Mouse (Mus musculus): ENCODE data around the gene Actn3.
"Not testable (repeated sequence)": the region's sequence is repeated elsewhere in the genome, so short reads cannot be mapped to it uniquely, and the experiment has no call there.

The Actn3 gene

DNA sequence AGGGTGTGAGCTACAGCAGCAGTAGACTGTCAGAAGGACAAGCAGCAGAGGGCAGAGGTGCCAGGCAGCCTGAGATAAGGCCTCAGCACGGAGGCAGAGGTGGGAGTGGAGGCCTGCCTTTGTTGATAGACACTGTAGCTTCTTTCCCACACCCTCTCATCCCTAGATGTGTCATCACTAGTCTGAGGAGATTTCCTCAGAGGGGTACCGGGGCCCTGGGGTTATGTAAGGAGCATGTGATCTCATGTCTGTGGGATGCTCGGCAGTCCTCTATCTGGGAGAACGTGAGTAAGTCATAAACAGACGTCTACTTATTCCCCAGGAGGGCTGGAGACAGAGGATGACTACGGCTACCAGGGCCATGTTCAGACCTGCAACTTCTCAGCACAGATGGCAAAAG is 18.6 kb downstream of the Actn3 start:
- no peak for DNase-seq (ENCODE audit: low spot score)

DNA sequence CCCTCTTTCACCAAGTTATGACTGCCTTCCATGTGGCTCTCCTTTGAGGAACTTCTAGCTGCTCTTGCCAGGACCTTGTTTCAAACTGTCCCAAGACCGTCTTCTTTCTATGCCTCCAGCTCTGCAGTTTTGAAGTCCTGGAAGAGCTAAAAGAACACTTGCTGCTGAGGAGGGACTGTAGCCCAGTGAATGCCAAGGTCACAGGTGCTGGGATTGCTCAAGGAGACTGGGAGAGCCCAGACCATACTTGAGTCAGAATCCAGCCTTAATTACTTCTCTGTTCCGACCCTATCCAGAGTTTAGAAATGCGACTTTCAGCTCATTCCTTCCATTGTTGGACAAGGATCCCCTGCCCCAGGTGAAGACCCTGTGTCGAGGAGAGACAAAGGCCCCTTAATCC is 21.8 kb downstream of the Actn3 start:
- no peak for DNase-seq (ENCODE audit: low spot score)

DNA sequence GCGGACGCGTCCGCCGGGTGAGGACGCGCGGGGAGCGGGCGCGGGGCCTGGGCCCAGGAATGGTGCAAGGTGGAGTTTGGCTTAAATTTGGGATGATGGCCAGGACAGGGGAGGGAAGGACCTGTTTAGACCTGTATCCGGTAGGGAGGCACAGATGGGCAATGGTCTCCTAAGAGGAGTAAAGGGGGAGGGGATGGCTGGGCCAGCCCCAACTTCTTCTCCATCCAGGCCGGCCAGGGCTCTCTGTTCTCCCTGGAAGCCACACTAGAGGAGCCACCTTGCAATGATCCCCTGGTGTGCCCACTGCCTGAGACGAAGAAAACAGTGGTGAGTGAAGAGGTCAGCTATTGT is 22.3 kb downstream of the Actn3 start:
- no peak for DNase-seq (ENCODE audit: low spot score)

DNA sequence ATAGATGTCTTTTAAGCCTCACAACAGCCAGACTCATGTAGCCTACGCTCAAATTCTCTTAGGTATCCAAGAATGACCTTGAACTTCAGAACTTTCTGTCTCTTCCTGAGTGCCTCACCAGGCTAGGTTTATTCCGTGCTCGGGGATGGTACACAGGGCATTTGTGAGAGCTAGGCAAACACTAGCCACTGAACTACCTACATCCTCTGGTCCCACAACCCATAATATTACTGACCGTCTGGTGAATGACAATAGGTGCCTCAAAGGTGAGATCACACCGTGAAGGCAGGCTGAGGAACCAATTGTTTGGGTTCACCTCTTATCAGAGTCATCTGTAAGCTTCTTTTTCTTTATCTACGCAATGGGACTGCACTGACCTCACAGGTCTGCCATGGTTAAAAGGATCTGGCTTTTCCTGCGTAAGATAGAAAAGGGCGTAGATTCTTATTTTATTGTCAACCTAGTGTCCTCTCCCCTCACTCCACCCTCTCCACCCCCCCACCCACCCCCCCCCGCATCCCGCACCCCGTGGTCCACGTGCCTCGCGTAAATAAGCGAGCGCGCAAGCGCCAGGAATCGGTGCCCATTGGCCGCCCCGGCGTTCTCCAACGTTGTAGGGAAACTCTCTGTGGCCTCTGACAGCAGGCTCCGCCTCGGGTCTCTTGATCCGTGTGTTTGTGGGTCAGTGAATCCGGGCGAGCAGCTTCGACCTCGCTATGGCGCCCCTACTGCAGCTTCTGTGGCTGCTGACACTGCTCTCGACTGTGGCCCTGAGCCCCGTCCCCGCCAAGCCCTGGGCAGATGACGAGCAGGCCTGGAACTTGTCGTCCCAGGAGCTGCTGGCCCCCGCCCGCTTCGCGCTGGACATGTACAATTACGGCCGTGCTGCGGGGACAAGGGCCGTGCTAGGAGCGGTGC is 22.9 kb downstream of the Actn3 start, which contains the start of gene Ctsf:
TSS of gene Ctsf (plus strand) at position 579 of the 918 bp plus-strand sequence.
- DNase-seq (ENCODE audit: low spot score) = peak; percentile 85

DNA sequence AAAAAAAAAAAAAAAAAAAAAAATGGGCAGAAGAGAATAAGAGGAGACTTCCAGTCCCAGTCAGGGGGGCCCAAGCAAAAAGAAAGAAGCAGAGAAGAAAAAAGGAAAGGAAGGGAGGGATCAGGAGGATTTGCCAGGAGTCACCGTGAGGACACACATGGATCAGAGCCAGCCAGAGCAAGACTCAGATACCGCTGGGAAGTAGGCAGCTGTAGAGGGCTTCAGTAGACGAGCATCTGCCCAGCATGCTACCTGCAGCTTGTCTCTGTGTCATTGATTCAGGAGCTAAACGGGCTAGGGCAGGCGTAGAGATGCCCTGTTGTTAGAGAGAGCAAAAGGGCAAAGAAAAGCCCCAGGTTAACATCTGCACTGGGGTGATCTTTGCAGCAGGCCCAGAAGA is 27.4 kb downstream of the Actn3 start:
- DNase-seq (ENCODE audit: low spot score) = no peak

DNA sequence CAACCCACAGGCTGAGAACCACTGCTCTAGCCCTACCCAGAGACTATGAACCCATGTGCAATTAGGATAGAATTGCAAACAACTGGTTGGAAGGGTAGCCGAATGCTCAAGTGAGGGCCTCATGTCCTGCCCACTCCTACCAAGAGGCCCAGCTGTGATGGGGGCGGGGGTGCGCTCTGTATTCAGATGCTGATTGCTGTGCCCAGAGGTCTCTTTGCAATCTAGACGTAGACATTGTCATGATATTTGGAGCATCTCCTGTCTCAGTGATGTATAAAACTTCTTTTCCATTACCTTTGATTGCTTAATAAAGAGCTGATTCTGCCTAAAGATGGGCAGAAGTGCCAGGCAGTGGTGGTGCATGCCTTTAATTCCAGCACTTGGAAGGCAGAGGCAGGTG is 27.9 kb downstream of the Actn3 start:
- DNase-seq (ENCODE audit: low spot score) = no peak

DNA sequence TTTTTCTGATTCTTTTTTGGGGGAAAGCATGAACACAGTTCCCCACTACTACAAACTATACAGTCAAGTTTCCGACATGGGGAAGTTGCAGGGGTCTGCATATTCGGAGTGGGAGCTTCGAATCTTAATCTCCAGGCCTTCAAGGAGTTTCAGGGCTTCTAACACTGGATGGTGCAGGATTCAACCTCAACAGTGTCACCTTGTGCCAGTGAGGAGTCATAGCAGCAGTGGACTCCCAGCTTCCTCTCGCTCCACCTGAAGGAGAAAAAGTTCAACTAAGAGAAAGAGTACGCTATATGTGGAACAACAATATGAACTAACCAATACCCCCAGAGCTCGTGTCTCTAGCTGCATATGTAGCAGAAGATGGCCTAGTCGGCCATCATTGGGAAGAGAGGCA is 30.2 kb downstream of the Actn3 start:
- no peak for DNase-seq (ENCODE audit: low spot score)

DNA sequence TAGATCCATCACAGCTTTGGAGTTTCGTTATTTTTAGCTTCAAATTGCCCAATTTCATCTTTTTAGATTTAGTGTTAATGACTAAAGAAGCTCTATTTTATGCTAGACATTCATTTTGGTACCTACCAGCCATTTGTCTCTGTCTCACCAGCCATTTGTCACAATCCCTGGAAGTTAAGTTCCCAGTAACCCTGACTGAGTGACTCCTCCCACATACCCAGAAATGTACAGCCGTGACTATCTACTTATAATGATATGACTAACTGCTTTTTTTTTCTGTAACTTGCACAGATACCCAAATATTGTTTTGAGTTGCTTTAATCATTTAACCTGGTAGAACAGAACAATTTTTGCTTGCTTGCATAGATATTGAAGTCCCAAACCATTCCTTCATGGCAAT is 31.9 kb downstream of the Actn3 start:
- DNase-seq (ENCODE audit: low spot score) = no peak

DNA sequence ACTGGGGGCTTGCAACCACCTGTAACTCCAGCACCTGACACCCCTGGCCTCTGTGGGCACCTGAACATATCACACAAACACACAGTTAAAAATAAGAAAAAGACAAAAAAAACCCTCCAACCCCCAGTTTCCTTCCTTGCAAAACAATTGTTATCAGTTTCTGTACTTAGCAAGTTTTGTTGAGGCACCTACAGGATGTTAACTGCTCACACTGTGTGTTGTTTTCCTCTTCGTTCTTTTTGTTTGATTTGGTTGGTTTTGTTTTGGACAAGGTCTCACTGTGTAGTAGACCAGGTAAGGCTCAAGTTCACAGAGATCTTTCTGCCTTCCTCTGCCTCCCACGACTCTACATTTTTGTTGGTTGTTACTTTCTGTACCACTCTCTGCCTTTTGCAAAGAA is 35.1 kb downstream of the Actn3 start:
- DNase-seq (ENCODE audit: low spot score) = no peak

DNA sequence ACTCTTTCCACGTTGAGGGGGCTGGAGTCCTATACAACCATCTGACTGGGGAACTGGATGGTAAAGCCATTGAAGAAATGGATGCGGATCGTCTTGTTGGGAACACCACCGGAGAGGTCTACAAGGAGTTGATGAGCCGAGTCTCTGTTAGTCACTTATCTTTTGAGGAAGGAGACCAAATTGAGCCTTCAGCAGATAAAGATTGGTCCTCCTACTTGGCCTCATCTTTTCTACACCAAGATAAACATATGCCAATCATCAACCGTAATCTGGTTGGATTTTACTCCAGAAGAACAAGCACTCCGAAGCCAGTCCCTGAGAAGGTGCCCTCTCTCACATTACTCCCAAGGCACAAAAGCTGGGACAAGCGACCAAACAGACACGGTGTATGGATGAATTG is 36.9 kb downstream of the Actn3 start:
- DNase-seq (ENCODE audit: low spot score) = no peak

DNA sequence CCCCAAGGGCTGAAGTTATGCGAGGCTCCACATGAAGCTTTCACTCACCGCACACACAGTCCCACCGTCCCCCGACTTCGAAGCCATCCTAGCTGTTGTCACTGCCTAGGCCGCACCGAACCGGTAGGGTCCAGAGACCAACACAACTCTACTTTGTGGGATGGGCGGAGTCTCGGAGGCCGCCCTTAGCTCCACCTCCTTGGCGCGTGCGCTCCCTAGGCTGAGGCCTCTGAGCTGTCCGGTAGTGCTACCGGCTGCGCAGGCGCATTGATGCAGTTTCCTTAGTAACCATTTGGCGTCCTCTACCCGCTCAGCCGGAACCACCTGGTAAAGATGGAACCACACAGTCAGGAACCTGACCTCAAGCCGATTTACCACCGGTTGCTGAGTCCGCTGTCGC is 38.6 kb downstream of the Actn3 start, which contains the start of the genes Ccs and Ccdc87:
TSS of gene Ccs (minus strand) at position 184 of the 400 bp plus-strand sequence.
TSS of gene Ccdc87 (plus strand) at position 218 of the 400 bp plus-strand sequence.
- peak; percentile 95 for DNase-seq (ENCODE audit: low spot score)

DNA sequence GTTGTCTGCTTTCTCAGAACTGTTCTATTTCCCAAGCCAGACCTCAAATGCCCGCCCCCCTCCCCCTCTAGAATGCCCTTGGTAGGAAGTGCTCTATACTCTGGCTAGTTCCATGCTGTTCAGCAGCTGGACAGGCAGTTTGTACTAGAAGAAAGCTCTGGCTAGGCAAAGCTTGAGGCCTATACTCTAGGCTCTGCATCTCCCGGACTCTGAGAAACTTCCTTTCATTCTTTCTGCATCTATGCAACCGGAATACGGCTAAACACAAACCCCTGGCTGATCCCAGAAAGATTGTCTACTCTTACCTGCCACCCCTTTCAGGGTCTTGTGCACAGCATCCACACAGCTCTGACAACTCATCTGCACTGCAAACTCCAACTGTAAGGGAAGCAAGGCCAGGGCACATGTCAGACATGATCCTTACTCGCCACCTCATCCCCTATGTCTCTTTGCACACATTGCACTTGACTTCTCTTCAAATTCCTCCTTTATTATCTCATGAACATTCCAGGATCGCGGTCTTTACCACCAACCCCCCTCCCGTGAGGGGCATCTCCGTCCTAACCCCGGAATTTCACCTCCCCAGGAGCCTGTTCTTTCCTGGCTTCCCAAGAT is 39.1 kb downstream of the Actn3 start:
- no peak for DNase-seq (ENCODE audit: low spot score)

DNA sequence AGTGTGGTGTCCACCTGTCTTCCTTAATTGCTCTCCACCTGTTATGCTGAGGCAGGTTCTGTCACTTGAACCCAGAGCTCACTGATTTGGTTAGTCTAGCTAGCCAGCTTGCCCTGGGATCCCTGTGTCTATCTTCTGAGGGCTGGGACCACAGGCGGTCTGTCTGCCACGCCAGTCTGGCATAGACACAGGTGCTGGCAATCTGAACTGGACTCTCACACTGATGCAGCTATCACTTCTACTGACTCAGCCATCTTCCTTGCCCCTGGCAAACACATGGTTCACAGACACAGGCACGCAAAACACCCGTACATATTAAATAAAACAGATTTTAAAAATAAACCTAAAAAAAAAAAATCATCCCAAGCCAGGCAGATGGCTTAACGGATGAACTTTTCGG is 40.7 kb downstream of the Actn3 start:
- no peak for DNase-seq (ENCODE audit: low spot score)

DNA sequence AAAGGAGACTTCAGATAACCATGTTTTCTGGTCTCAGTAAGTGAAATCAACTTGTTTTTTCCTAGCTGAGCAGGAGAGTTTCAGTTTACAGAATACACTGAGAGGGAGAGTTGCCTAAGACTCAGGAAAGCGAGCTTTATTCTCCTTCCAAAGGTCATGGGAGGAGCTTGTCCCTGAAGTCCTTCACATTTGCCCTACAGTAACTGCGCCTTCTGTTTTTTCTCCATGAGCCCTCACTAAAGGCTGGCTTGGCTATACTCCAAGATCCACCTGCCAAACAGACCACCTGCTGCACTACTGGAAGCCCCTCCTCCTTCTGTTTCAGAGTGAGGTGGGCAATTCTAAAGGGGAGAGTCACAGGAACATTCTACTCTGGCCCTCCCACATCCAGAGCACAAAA is 41.6 kb downstream of the Actn3 start:
- no peak for DNase-seq (ENCODE audit: low spot score)

DNA sequence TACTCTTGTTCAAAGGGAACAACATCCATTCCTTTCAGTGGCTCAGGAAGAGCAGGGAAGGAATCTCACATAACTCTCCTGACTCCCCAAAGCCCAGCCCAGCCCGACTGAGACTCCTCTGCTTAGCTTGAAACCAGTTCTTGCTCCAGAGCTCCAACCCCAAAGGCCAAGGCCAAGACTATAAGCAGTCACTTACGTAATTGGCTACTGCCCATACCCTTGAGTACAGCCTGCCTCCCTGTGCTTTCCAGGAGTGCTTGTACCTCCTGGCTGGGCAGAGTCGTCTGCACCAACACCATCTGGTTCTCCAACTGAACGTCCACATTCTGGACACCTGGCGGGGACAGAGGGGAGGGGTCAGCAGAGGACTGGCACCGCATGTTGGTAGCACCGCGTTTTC is 43.7 kb downstream of the Actn3 start:
- DNase-seq (ENCODE audit: low spot score) = no peak

DNA sequence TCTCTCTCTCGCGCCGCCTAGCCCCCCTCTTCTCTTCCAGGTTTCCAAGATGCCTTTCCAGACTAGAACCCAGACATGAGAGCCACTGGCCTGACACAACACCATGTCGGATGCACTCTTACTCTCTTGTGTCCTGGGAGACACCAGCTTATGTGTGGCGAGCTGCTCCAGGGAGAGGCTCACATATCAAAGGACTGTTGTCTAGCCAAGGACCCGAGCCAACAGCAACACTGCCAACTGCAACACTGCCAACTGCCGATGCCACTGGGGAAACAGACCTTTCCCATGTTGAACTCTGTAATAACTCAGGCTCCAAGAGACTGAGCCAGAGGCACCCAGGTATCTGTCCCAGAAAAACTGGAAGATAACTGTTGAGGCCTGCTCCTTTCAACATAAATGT is 48.6 kb downstream of the Actn3 start:
- DNase-seq (ENCODE audit: low spot score) = no peak

DNA sequence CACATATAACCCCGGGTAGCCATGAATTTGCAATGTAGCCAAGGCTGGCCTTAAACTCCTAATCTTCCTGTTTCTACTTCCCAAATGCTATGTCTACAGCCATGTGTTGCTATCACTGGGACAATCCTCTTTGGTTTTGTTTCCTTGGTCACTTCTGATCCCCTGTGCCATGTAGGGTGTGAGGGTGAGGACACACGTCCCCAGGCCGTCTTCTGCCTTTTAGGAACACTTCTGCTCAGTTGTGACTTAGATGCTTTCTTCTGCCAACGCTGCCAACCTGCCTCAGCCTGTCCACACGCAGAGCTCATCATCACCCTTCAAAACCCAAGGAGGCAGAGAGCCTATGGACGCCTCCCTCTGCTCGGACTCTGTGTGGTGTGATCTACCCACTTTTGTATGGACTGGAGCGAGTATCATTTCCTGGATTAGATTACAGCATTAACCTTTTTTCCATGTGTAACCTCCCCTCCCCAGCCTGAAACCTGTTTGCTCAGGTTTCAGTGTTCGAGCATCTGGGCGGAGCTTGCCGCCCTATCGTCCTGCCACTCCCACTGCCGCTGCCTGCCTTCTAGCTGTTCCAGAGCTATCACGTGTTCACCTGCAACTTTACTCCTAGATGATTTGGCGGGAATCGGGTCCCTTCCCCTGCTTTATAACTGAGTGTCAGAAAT is 49.1 kb downstream of the Actn3 start:
- no peak for DNase-seq (ENCODE audit: low spot score)

DNA sequence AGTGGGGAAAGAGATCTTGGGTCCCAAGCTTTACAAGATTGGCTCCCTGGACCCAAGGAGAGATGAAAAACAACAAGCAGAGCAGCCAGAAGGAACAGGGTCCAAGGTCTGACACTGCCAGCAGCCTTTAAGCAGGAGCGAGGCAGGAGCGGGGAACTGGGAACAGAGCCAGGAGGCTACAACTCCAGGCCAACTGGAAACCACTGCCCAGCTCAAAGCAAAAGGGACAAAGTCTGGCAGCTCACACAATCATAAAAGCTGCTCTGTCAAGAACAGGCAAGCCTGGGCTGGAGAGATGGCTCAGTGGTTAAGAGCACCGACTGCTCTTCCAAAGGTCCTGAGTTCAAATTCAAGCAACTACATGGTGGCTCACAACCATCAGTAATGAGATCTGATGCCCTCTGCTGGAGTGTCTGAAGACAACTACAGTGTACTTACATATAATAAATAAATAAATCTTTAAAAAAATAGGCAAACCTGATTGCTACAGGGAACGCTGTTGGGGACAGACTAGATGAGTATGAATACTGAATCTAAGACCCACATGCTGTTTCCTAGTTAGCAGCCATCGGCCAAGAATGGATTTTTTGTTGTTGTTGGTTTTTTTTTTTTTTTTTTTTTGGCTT is 56.9 kb downstream of the Actn3 start:
- DNase-seq (ENCODE audit: low spot score) = peak; percentile 44

DNA sequence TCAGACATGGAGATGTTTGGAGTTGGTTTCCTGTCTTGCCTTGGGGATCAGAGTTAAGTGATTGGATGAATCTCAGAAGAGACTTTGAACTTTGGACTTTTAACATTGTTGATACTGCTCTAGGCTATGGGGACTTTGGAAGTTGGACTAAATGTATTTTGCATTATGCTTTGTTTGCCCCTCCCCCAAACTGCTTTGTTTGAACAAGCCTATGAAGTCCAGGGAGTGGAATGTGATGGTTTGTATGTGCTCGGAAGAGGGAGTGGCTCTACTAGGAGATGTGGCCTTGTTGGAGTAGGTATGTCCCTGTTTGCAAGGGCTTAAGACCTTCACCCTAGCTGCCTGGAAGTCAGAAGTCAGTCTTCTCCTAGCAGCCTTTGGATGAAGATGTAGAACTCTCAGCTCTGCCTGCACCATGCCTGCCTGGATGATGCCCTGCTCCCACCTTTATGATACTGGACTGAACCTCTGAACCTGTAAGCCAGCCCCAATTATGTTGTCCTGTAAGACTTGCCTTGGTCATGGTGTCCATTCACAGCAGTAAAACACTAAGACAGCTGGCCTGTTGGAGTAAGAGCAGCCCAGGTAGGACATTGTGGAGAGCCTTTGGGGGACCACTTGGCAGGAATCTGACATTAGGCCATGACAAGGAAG is 60.4 kb downstream of the Actn3 start:
- DNase-seq (ENCODE audit: low spot score) = no peak

DNA sequence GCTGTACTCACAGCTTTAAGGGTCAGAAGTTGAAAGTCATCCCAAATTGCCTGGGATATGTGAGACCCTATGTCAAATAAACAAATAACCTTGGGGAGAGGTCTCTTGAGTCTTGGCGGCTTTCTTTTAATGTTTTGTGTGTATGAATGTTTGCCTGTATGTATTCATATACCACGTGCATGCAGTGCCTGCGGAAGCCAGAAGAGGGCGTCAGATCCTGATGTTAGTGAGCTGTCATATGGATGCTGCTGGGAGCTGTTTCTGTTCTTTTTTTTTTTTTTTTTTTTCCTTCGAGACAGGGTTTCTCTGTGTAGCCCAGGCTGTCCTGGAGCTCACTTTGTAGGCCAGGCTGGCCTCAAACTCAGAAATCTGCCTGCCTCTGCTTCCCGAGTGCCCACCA is 64.7 kb downstream of the Actn3 start:
- DNase-seq (ENCODE audit: low spot score) = no peak

DNA sequence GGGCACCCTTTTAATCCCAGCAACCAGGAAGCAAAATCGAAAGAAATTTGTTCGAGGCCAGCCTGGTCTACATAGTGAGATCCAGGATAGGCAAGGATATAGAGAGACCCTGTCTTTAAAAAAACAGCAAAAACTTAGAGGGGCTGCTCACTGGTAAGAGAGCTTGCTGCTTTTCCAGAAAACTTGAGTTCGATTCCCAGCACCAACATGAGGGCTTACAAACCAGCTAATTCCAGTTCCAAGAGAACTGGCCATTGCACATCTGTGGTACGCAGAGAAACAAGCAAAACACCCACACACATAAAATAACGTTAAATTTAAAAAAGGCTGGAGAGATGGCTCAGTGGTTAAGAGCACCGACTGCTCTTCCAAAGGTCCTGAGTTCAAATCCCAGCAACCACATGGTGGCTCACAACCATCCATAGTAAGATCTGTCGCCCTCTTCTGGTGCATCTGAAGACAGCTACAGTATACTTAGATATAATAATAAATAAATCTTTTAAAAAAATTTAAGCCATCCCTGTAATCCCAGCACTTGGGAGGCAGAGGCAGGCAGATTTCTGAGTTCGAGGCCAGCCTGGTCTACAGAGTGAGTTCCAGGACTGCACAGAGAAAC is 65.3 kb downstream of the Actn3 start:
- DNase-seq (ENCODE audit: low spot score) = not testable (repeated sequence)

DNA sequence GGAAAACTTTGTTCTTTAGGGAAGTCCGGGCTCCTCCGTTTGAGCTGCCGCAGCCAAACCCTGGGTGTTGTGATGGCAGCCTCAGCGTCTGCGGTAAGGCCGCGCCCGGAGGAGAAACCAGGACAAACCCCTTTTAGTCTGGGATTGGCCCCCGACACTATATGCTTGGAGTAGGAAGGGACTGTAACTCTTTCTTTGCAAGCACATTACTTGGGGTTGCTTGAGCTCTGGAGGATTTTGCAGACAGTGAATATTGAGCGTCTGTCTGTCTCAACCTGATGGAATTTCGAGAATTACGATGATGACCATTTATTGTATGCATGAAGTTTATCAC is 65.8 kb downstream of the Actn3 start:
- no peak for DNase-seq (ENCODE audit: low spot score)
